Comparison of ENCODE assay signal across 16 mouse cellular contexts in the genomic region with DNA sequence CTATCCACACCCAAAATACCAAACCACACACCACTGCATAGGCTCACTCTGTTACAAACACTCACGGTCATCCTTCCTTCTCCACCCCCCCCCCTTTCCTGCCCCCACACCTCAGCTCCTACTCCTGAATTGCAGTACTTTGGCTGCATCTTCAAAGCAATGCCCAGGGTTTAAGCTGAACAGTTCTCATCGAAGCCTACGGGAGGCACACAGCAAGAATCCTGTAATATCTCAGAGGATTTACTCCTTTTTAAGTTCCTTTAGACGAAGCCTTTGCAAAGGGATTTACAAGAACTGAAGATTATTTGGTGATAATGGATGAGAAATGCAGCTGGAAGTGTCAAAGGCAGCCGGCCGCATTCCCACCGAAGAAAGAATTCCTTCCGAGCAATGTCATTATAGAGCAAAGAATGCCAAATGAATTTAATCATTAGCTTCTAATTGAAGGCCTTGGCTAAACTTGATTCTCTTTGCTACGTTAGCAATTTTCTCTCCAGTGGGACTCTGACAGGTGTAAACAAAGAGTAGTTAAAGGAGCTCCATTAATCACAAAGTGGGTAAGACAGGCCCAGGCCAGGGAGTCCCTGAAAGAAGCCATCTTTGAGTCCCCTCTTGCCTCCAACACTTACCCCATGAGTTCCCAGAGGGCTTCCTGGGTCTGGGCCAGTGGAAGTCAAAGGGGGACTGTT.
DNase-seq lines count a peak whose midpoint lies in the region; ATAC-seq lines count a peak whose summit lies in the region.
"Had no signal": no experiment of that assay in that cellular context is flagged by ENCODE, and none has a peak within 500 bp of the region (broad histone marks: within the 10 kb centered on the region; RNA-seq: fewer than 3 reads in every experiment).

No protein-coding gene starts in this region.

- H3K4me2 ChIP-seq in midbrain, embryonic 16.5 days (ENCODE audit: low read length): no peak overlapping the region
- no peak overlapping the region for H3K4me2 ChIP-seq in forebrain, embryonic 15.5 days (replicated peaks)
- no peak overlapping the region for H3K4me2 ChIP-seq in kidney, embryonic 16.5 days (replicated peaks; ENCODE audit: low read depth, low read length)
- H3K4me2 ChIP-seq in neural tube, embryonic 13.5 days: no peak overlapping the region
- H3K4me2 ChIP-seq: lung, embryonic 15.5 days had no signal

- no peaks in the 10 kb centered on the region for H3K36me3 ChIP-seq in midbrain, embryonic 10.5 days
- H3K36me3 ChIP-seq in midbrain, embryonic 16.5 days (ENCODE audit: control insufficient read depth, insufficient read depth, low read length): no peaks in the 10 kb centered on the region
- H3K36me3 ChIP-seq in forebrain, embryonic 15.5 days: no peaks in the 10 kb centered on the region
- H3K36me3 ChIP-seq in kidney, embryonic 16.5 days (ENCODE audit: insufficient read depth, low read length): no peaks in the 10 kb centered on the region
- H3K36me3 ChIP-seq in neural tube, embryonic 13.5 days: no peaks in the 10 kb centered on the region
- H3K36me3 ChIP-seq: limb, embryonic 10.5 days; lung, embryonic 15.5 days had no signal

- H3K9ac ChIP-seq in midbrain, embryonic 16.5 days (ENCODE audit: low read depth, low read length): no peak overlapping the region
- no peak overlapping the region for H3K9ac ChIP-seq in forebrain, embryonic 15.5 days (replicated peaks)
- no peak overlapping the region for H3K9ac ChIP-seq in kidney, embryonic 16.5 days (replicated peaks; ENCODE audit: low read length)
- H3K9ac ChIP-seq in neural tube, embryonic 13.5 days: no peak overlapping the region
- H3K9ac ChIP-seq: lung, embryonic 15.5 days had no signal

- no peak overlapping the region for H3K4me3 ChIP-seq in midbrain, embryonic 10.5 days
- H3K4me3 ChIP-seq in midbrain, embryonic 16.5 days (ENCODE audit: low read depth, low read length): no peak overlapping the region
- H3K4me3 ChIP-seq in forebrain, embryonic 15.5 days: no peak overlapping the region
- H3K4me3 ChIP-seq in kidney, embryonic 16.5 days (ENCODE audit: low read length): no peak overlapping the region
- no peak overlapping the region for H3K4me3 ChIP-seq in neural tube, embryonic 13.5 days
- H3K4me3 ChIP-seq: erythroblast, embryonic 14.5 days; limb, embryonic 10.5 days; lung, embryonic 15.5 days had no signal

- WGBS in midbrain, embryonic 10.5 days: 30% methylated on average over 9 of the region's 9 CpGs
- 19% methylated on average over 9 of the region's 9 CpGs for WGBS in midbrain, embryonic 16.5 days
- whole genome bisulfite sequencing in forebrain, embryonic 15.5 days: 5% methylated on average over 9 of the region's 9 CpGs
- 36% methylated on average over 9 of the region's 9 CpGs for WGBS in kidney, embryonic 16.5 days
- WGBS in neural tube, embryonic 13.5 days: 19% methylated on average over 9 of the region's 9 CpGs

- H3K27me3 ChIP-seq in midbrain, embryonic 10.5 days (ENCODE audit: low read depth, poor library complexity, severe bottlenecking): no peaks in the 10 kb centered on the region
- no peaks in the 10 kb centered on the region for H3K27me3 ChIP-seq in midbrain, embryonic 16.5 days (ENCODE audit: control insufficient read depth, insufficient read depth, low read depth, low read length)
- no peaks in the 10 kb centered on the region for H3K27me3 ChIP-seq in forebrain, embryonic 15.5 days
- H3K27me3 ChIP-seq in kidney, embryonic 16.5 days (ENCODE audit: insufficient read depth, low read length): no peaks in the 10 kb centered on the region
- H3K27me3 ChIP-seq in neural tube, embryonic 13.5 days: no peaks in the 10 kb centered on the region
- H3K27me3 ChIP-seq: CH12.LX; lung, embryonic 15.5 days had no signal

- peak overlapping the region; percentile 55 for H3K27ac ChIP-seq in midbrain, embryonic 10.5 days (replicated peaks)
- H3K27ac ChIP-seq in midbrain, embryonic 16.5 days (ENCODE audit: low read length): no peak overlapping the region
- H3K27ac ChIP-seq in forebrain, embryonic 15.5 days (replicated peaks): no peak overlapping the region
- H3K27ac ChIP-seq in kidney, embryonic 16.5 days (ENCODE audit: low read length): peak overlapping the region; percentile 29
- H3K27ac ChIP-seq in neural tube, embryonic 13.5 days (replicated peaks): no peak overlapping the region
- H3K27ac ChIP-seq: limb, embryonic 10.5 days; lung, embryonic 15.5 days had no signal

- no peak for ATAC-seq in midbrain, embryonic 16.5 days
- 0 out of 2 replicates have a peak, but pooled peaks have one; percentile 53 for ATAC-seq in forebrain, embryonic 15.5 days (replicated peaks)
- peak; percentile 86 for ATAC-seq in kidney, embryonic 16.5 days (ENCODE audit: low FRiP score, low TSS enrichment)
- peak; percentile 67; the same call in 1 of the 2 replicates for ATAC-seq in neural tube, embryonic 13.5 days (ENCODE audit: low read depth)
- no peak for ATAC-seq in granulocyte monocyte progenitor cell, adult 5-6 weeks (replicated peaks; ENCODE audit: poor library complexity, severe bottlenecking)

- no peak for DNase-seq in midbrain, embryonic 10.5 days (ENCODE audit: low spot score)
- DNase-seq in thymus, postnatal 36 days: no peak
- no peak for DNase-seq in ovary, postnatal 14 days (ENCODE audit: low spot score)
- DNase-seq: cerebellum, postnatal 10 days; gastrocnemius, postnatal 25 days; heart, postnatal 14 days; right cerebral cortex, adult 18-20 months had no signal

- H3K9me3 ChIP-seq in midbrain, embryonic 10.5 days (replicated peaks): no peaks in the 10 kb centered on the region
- no peaks in the 10 kb centered on the region for H3K9me3 ChIP-seq in midbrain, embryonic 16.5 days (replicated peaks; ENCODE audit: control insufficient read depth, low read length, poor library complexity, severe bottlenecking)
- no peaks in the 10 kb centered on the region for H3K9me3 ChIP-seq in forebrain, embryonic 15.5 days
- no peaks in the 10 kb centered on the region for H3K9me3 ChIP-seq in kidney, embryonic 16.5 days (ENCODE audit: low read length)
- H3K9me3 ChIP-seq in neural tube, embryonic 13.5 days: no peaks in the 10 kb centered on the region
- H3K9me3 ChIP-seq: limb, embryonic 10.5 days; lung, embryonic 15.5 days had no signal

- H3K4me1 ChIP-seq in midbrain, embryonic 10.5 days: peaks cover 19% of the 10 kb centered on the region
- peaks cover 6% of the 10 kb centered on the region; the same call in 1 of the 2 replicates for H3K4me1 ChIP-seq in midbrain, embryonic 16.5 days (ENCODE audit: control insufficient read depth, insufficient read depth, low read length)
- peaks cover 13% of the 10 kb centered on the region for H3K4me1 ChIP-seq in forebrain, embryonic 15.5 days
- H3K4me1 ChIP-seq in kidney, embryonic 16.5 days (ENCODE audit: insufficient read depth, low read length): peaks cover 25% of the 10 kb centered on the region
- H3K4me1 ChIP-seq in neural tube, embryonic 13.5 days (replicated peaks): peaks cover 8% of the 10 kb centered on the region; the same call in 1 of the 2 replicates
- H3K4me1 ChIP-seq: lung, embryonic 15.5 days had no signal

Comparison
In these comparisons a context has a peak if more than half of its experiments do, and no peak if none do; other contexts are left out.
1. H3K27ac ChIP-seq: peak in midbrain, embryonic 10.5 days (single experiment) and kidney, embryonic 16.5 days (single experiment); none in midbrain, embryonic 16.5 days (single experiment), forebrain, embryonic 15.5 days (single experiment) and neural tube, embryonic 13.5 days (single experiment).
2. ATAC-seq: peak in forebrain, embryonic 15.5 days (single experiment), kidney, embryonic 16.5 days (single experiment) and neural tube, embryonic 13.5 days (single experiment); none in midbrain, embryonic 16.5 days (single experiment) and granulocyte monocyte progenitor cell, adult 5-6 weeks (single experiment).